Mouse (Mus musculus) embryonic fibroblast, embryonic 13.5 days (primary cell): Measurements from ENCODE around the gene Nfam1. TPM values are rescaled to one million over a fixed set of nuclear protein-coding genes. Genes with fewer than 3 reads are reported as not detected.

ENCODE experiments used
- H3K27ac ChIP-seq: 2 replicates; pipeline ENCODE4 v1.5.1; 2012; ENCODE audit warnings: low read length, control low read depth, inconsistent platforms; ENCODE audit not compliant: insufficient read depth
- H3K4me1 ChIP-seq: 2 replicates; pipeline ENCODE4 v1.6.1; 2011; ENCODE audit warnings: low read length; ENCODE audit not compliant: control insufficient read depth, insufficient read depth
- H3K4me3 ChIP-seq: 2 replicates; pipeline ENCODE4 v1.5.1; 2011; ENCODE audit warnings: mild to moderate bottlenecking, control low read depth, low read length; ENCODE audit not compliant: insufficient read depth
- CTCF ChIP-seq: IDR thresholded peaks from 2 replicates; pipeline ENCODE4 v1.5.1; 2011; ENCODE audit warnings: mild to moderate bottlenecking, control low read depth, low read length, moderate library complexity, borderline replicate concordance; ENCODE audit not compliant: insufficient read depth
- POLR2A ChIP-seq: IDR thresholded peaks from 2 replicates; pipeline ENCODE4 v1.6.1; 2011; ENCODE audit warnings: low read depth, mild to moderate bottlenecking, control low read depth, low read length, moderate library complexity
- polyA plus RNA-seq: library from polyadenylated mRNA; stranded (reverse); fragments of >200 nt; gene quantifications from 2 replicates; pipeline ENCODE4 v1.2.4, GENCODE M21; 2011; ENCODE audit warnings: low read depth; ENCODE audit not compliant: missing spikeins, insufficient read length

Nfam1 gene
- polyA plus RNA-seq, 1 experiment, result 0.70 TPM

- H3K4me3 ChIP-seq, result no peak overlapping the region
- TF ChIP-seq CTCF, result no peak
- TF ChIP-seq POLR2A, result no peak
- H3K27ac ChIP-seq, result no peak overlapping the region
- no peaks in the 10 kb centered on the region for H3K4me1 ChIP-seq
Measured at GRCm38 (mm10) chr15:82998811-82999221, 34.3 kb downstream of the Nfam1 start.

- Histone ChIP-seq H3K4me1 (no peaks in the 10 kb centered on the region), H3K4me3 (no peak overlapping the region), H3K27ac (no peak overlapping the region)
- no peak for TF ChIP-seq CTCF
- TF ChIP-seq POLR2A, result no peak
Measured at GRCm38 (mm10) chr15:82996431-82996830, 36.7 kb downstream of the Nfam1 start.

- Histone ChIP-seq H3K4me3 (no peak overlapping the region), H3K4me1 (no peaks in the 10 kb centered on the region), H3K27ac (no peak overlapping the region)
- TF ChIP-seq CTCF (no peak), POLR2A (no peak)
Measured at GRCm38 (mm10) chr15:82995239-82995638, 37.9 kb downstream of the Nfam1 start.

- TF ChIP-seq CTCF (no peak), POLR2A (no peak)
- Histone ChIP-seq H3K4me3 (no peak overlapping the region), H3K4me1 (peaks cover 4% of the 10 kb centered on the region; the same call in 1 of the 2 replicates), H3K27ac (no peak overlapping the region)
Measured at GRCm38 (mm10) chr15:82992911-82993310, 40.2 kb downstream of the Nfam1 start.

GRCm38 (mm10) chr15:82992079-82992783 lies 40.9 kb downstream of the Nfam1 start:
- no peak overlapping the region for H3K4me3 ChIP-seq
- TF ChIP-seq POLR2A (no peak), CTCF (no peak)
- peaks cover 4% of the 10 kb centered on the region; the same call in 1 of the 2 replicates for H3K4me1 ChIP-seq
- H3K27ac ChIP-seq, result no peak overlapping the region

GRCm38 (mm10) chr15:82989190-82989704 lies 43.9 kb downstream of the Nfam1 start:
- H3K4me1 ChIP-seq, result peaks cover 4% of the 10 kb centered on the region; the same call in 1 of the 2 replicates
- no peak for TF ChIP-seq CTCF
- TF ChIP-seq POLR2A, result no peak
- H3K4me3 ChIP-seq, result no peak overlapping the region
- no peak overlapping the region for H3K27ac ChIP-seq

GRCm38 (mm10) chr15:82987732-82988112 lies 45.4 kb downstream of the Nfam1 start, which contains the start of gene Tcf20:
Gene Tcf20 (minus strand): TSS chr15:82987872.
- Histone ChIP-seq H3K4me1 (peaks cover 11% of the 10 kb centered on the region; the same call in 1 of the 2 replicates), H3K27ac (no peak within 1 kb of the TSS), H3K4me3 (peak within 1 kb of the TSS; percentile 31)
- TF ChIP-seq CTCF (no peak), POLR2A (no peak)

GRCm38 (mm10) chr15:82987014-82987731 lies 45.9 kb downstream of the Nfam1 start:
- Histone ChIP-seq H3K4me1 (peaks cover 15% of the 10 kb centered on the region), H3K27ac (no peak overlapping the region), H3K4me3 (peak overlapping the region; percentile 31)
- TF ChIP-seq POLR2A (no peak), CTCF (no peak)

- Histone ChIP-seq H3K4me3 (no peak overlapping the region), H3K4me1 (peaks cover 18% of the 10 kb centered on the region), H3K27ac (no peak overlapping the region)
- TF ChIP-seq CTCF, result no peak
- TF ChIP-seq POLR2A, result no peak
Measured at GRCm38 (mm10) chr15:82984574-82984973, 48.5 kb downstream of the Nfam1 start.

GRCm38 (mm10) chr15:82984097-82984496 lies 49.0 kb downstream of the Nfam1 start:
- H3K4me3 ChIP-seq, result no peak overlapping the region
- H3K4me1 ChIP-seq, result peaks cover 18% of the 10 kb centered on the region
- no peak overlapping the region for H3K27ac ChIP-seq
- no peak for TF ChIP-seq CTCF
- no peak for TF ChIP-seq POLR2A
